Mouse (Mus musculus) left cerebral cortex, postnatal 14 days (tissue): ENCODE measurements around the gene Abo. TPM values are rescaled to one million over a fixed set of nuclear protein-coding genes. Genes with fewer than 3 reads are reported as not detected.
A peak's percentile ranks its signal among the peaks of the same experiment; 100 is the strongest.
"Not testable (repeated sequence)": the region's sequence is repeated elsewhere in the genome, so short reads cannot be mapped to it uniquely, and the experiment has no call there.

Experiments
- DNase-seq, 2 experiments: peaks; one replicate each; pipeline ENCODE4 v3.0.0; 2021 to 2022; ENCODE audit warnings: low spot score in 2 of 2, mixed read lengths in 1 of 2
- intact Hi-C: fragments of 180-260 bp; cut with DNase I; formaldehyde crosslinking; loops from one replicate; pipeline ENCODE4 v1.15.1; 2025
- total RNA-seq, 2 experiments: library from RNA; stranded (reverse); gene quantifications; 2 replicates each; pipeline ENCODE4 v1.2.3; 2021

The Abo gene
- total RNA-seq, 2 experiments from 2014 or later = not detected

GRCm38 (mm10) chr2:26886170-26886569 lies 21.4 kb upstream of the Abo start:
- DNase-seq, intact Hi-C loops: not testable (repeated sequence)

GRCm38 (mm10) chr2:26885541-26885940 lies 20.8 kb upstream of the Abo start:
- intact Hi-C loops, DNase-seq: not testable (repeated sequence)

- no peak for DNase-seq
- intact Hi-C loops = no loop called here
Measured at GRCm38 (mm10) chr2:26878571-26878970, 13.8 kb upstream of the Abo start.

- no peak for DNase-seq
- intact Hi-C loops = no loop called here
Measured at GRCm38 (mm10) chr2:26870666-26871065, 5.9 kb upstream of the Abo start.

- DNase-seq = no peak
- intact Hi-C loops = no loop called here
Measured at GRCm38 (mm10) chr2:26862856-26863255, 1.9 kb downstream of the Abo start.

GRCm38 (mm10) chr2:26847706-26848105 lies 17.1 kb downstream of the Abo start:
- peak; percentile 13 to 21 for DNase-seq
- intact Hi-C loops = loop anchor here (5.0 kb wide), 1 partner anchor 190 kb away; no protein-coding TSS in a partner anchor

- intact Hi-C loops = no loop called here
- no peak for DNase-seq
Measured at GRCm38 (mm10) chr2:26832478-26832877, 32.3 kb downstream of the Abo start.

GRCm38 (mm10) chr2:26828047-26828446 lies 36.7 kb downstream of the Abo start:
- DNase-seq = no peak
- intact Hi-C loops = no loop called here

- no peak for DNase-seq
- intact Hi-C loops = no loop called here
Measured at GRCm38 (mm10) chr2:26827261-26827975, 37.4 kb downstream of the Abo start.

Other genes starting within 250 kb of the Abo start
- gene Fam69b, start 236.5 kb downstream of the Abo start, total RNA-seq = 10 to 100 TPM; 80.3 TPM
- not detected for gene Lcn4, start 193.7 kb downstream of the Abo start, total RNA-seq
- 10 to 100 TPM; 26.4 to 27.5 TPM for gene Surf6, start 37.9 kb upstream of the Abo start, total RNA-seq
- 10 to 100 TPM; 45.2 to 46.5 TPM for gene Med22, start 45.7 kb upstream of the Abo start, total RNA-seq
- 100 to 1,000 TPM; 255 to 280 TPM for gene Rpl7a, start 45.8 kb upstream of the Abo start, total RNA-seq
- gene Surf2, start 51.4 kb upstream of the Abo start, total RNA-seq = 10 to 100 TPM; 30.8 to 38.9 TPM
- gene Surf1, start 51.6 kb upstream of the Abo start, total RNA-seq = 10 to 100 TPM; 82.5 to 87.3 TPM
- gene Surf4, start 68.9 kb upstream of the Abo start, total RNA-seq = 10 to 100 TPM; 59.8 to 60.8 TPM
- under 1 TPM; 0.15 TPM for gene Stkld1, start 69.1 kb upstream of the Abo start, total RNA-seq
- 10 to 100 TPM; 49.8 to 58.4 TPM for gene Rexo4, start 99.4 kb upstream of the Abo start, total RNA-seq
- 1 to 10 TPM; 2.0 to 2.7 TPM for gene Adamts13, start 108.4 kb upstream of the Abo start, total RNA-seq
- gene Cacfd1, start 144.9 kb upstream of the Abo start, total RNA-seq = 10 to 100 TPM; 50.4 to 51.0 TPM
- gene Slc2a6, start 163.0 kb upstream of the Abo start, total RNA-seq = 10 to 100 TPM; 44.8 to 49.1 TPM
- gene Mymk, start 207.2 kb upstream of the Abo start, total RNA-seq = 1 to 10 TPM in 1 of 2 experiments, under 1 TPM in 1; 0.92 to 1.1 TPM
- gene Adamtsl2, start 214.4 kb upstream of the Abo start, total RNA-seq = 10 to 100 TPM; 27.4 to 29.3 TPM